Mouse (Mus musculus) forebrain, postnatal 0 days (tissue): ENCODE measurements around the gene Aqp6. TPM values are rescaled to one million over a fixed set of nuclear protein-coding genes. Genes with fewer than 3 reads are reported as not detected.

Experiments used
- ATAC-seq: fragments of 200-750 bp; cut with Nextera tagmentation; 2 replicates; pipeline ENCODE4 v1.8.0; 2017; ENCODE audit warnings: mild to moderate bottlenecking, moderate library complexity
- DNase-seq: peaks from one replicate; pipeline ENCODE4 v3.0.0-alpha.2; 2015
- H3K27ac ChIP-seq: fragments of 300-500 bp; sonication (generic); 2 replicates; pipeline ENCODE4 v1.5.1; 2014; ENCODE audit warnings: low read depth, mild to moderate bottlenecking, antibody characterized with exemption, low read length, moderate library complexity, mixed read lengths
- H3K27me3 ChIP-seq: fragments of 300-500 bp; sonication (generic); 2 replicates; pipeline ENCODE4 v1.6.1; 2014; ENCODE audit warnings: mild to moderate bottlenecking, low read length, mixed read lengths; ENCODE audit not compliant: insufficient read depth
- H3K36me3 ChIP-seq: fragments of 300-500 bp; sonication (generic); 2 replicates; pipeline ENCODE4 v1.6.1; 2014; ENCODE audit warnings: mild to moderate bottlenecking, moderate library complexity; ENCODE audit not compliant: insufficient read depth
- H3K4me1 ChIP-seq: fragments of 300-500 bp; sonication (generic); 2 replicates; pipeline ENCODE4 v1.6.1; 2014; ENCODE audit warnings: antibody characterized with exemption; ENCODE audit not compliant: insufficient read depth
- H3K4me2 ChIP-seq: fragments of 300-500 bp; sonication (generic); 2 replicates; pipeline ENCODE4 v1.6.1; 2014; ENCODE audit warnings: low read depth, mild to moderate bottlenecking, moderate library complexity
- H3K4me3 ChIP-seq: fragments of 300-500 bp; sonication (generic); 2 replicates; pipeline ENCODE4 v1.5.1; 2014; ENCODE audit warnings: low read depth, low read length, mixed read lengths
- H3K9ac ChIP-seq: fragments of 300-500 bp; sonication (generic); 2 replicates; pipeline ENCODE4 v1.6.1; 2014; ENCODE audit warnings: mild to moderate bottlenecking
- H3K9me3 ChIP-seq: fragments of 300-500 bp; sonication (generic); 2 replicates; pipeline ENCODE4 v1.6.1; 2016; ENCODE audit warnings: low read length
- CTCF ChIP-seq: sonication (generic); IDR thresholded peaks from 2 replicates; pipeline ENCODE4 v1.5.1; 2016; ENCODE audit warnings: antibody characterized with exemption, control low read depth, low read depth
- WGBS: fragments of 180-500 bp; shearing (Covaris S2); extraction: QIAGEN DNeasy Blood & Tissue Kit; methylation state at CpG from one replicate; pipeline ENCODE4 v1.1.7; 2014; 5-methylcytosine and 5-hydroxymethylcytosine counted together
- polyA plus RNA-seq: library from polyadenylated mRNA; unstranded; fragments of >200 nt; fragmentation: Nextera tagmentation; extraction: Ambion mirVana; gene quantifications from 2 replicates; pipeline ENCODE4 v1.2.1, GENCODE M21; 2015
- total RNA-seq: library from RNA; depleted of rRNA; stranded (reverse); fragments of >200 nt; gene quantifications from 2 replicates; pipeline ENCODE4 v1.2.3, GENCODE M21; 2014

Gene Aqp6
- total and polyA plus RNA-seq, 2 experiments from 2014 or later, result not detected

- peak; percentile 27 for ATAC-seq
- Histone ChIP-seq H3K27me3 (no peaks in the 10 kb centered on the region), H3K4me3 (no peak overlapping the region), H3K4me1 (peaks cover 5% of the 10 kb centered on the region; the same call in 1 of the 2 replicates), H3K4me2 (no peak overlapping the region), H3K36me3 (peaks cover 8% of the 10 kb centered on the region; the same call in 1 of the 2 replicates), H3K9me3 (no peaks in the 10 kb centered on the region), H3K27ac (0 out of 2 replicates have a peak overlapping the region, but pooled peaks have one; percentile 40), H3K9ac (no peak overlapping the region)
- no peak for TF ChIP-seq CTCF
- 49% methylated on average over 4 of the region's 4 CpGs for WGBS
- peak; percentile 51 for DNase-seq
These were observed 18.6 kb downstream of the Aqp6 start for GRCm38 (mm10) chr15:99619821-99620220.

DNA sequence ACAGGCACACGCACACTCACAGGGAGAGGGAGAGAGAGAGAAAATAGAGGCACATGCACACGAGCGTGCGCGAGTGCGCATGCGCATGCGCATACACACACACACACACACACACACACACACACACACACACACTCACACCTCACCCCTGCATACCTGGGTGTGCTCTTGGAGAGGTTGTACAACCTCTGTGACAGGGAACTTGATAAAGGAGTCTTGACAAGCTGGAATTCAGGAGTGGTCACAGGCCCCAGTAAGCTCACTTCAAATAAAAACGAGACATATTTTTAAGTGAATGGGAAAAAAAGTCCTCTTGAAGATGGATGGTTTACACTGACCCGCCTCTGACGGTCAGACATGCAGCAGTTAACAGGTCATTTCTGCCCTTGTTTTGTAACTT is 20.9 kb downstream of the Aqp6 start:
- 96% methylated on average over 11 of the region's 11 CpGs for WGBS

DNA sequence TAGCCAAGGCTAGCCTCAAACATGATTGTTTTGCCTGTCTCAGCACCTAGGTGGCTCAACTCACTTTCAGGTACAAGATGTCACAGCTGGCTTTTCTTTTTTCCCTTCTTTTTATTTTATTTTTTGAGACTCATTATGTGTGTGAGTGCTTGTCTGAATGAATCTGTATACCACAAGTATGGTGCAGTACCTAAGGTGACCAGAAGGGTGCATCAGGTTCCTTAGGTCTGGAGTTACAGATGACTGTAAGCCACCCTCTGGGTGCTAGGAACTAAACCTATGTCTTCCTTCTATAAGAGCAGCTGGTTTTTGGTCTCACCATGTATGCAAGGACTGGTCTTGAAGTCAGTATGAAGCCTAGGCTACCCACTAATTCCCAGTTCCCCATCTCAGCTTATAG is 30.4 kb downstream of the Aqp6 start:
- H3K36me3 ChIP-seq, result peaks cover 28% of the 10 kb centered on the region
- H3K4me2 ChIP-seq, result no peak overlapping the region
- TF ChIP-seq CTCF, result peak; percentile 39; the same call in 1 of the 2 replicates
- H3K4me1 ChIP-seq, result no peaks in the 10 kb centered on the region
- no peak for DNase-seq
- no peaks in the 10 kb centered on the region for H3K27me3 ChIP-seq
- H3K9ac ChIP-seq, result no peak overlapping the region
- no peaks in the 10 kb centered on the region for H3K9me3 ChIP-seq
- H3K27ac ChIP-seq, result no peak overlapping the region
- ATAC-seq, result no peak
- H3K4me3 ChIP-seq, result no peak overlapping the region

More for the DNA sequence above, 20.9 kb downstream of the Aqp6 start:
- H3K9me3 ChIP-seq, result no peaks in the 10 kb centered on the region
- H3K27ac ChIP-seq, result no peak overlapping the region
- peaks cover 18% of the 10 kb centered on the region for H3K36me3 ChIP-seq
- H3K4me2 ChIP-seq, result no peak overlapping the region
- no peak overlapping the region for H3K9ac ChIP-seq
- no peak for ATAC-seq
- no peak for TF ChIP-seq CTCF
- DNase-seq, result no peak
- no peaks in the 10 kb centered on the region for H3K4me1 ChIP-seq
- H3K27me3 ChIP-seq, result no peaks in the 10 kb centered on the region
- H3K4me3 ChIP-seq, result no peak overlapping the region

DNA sequence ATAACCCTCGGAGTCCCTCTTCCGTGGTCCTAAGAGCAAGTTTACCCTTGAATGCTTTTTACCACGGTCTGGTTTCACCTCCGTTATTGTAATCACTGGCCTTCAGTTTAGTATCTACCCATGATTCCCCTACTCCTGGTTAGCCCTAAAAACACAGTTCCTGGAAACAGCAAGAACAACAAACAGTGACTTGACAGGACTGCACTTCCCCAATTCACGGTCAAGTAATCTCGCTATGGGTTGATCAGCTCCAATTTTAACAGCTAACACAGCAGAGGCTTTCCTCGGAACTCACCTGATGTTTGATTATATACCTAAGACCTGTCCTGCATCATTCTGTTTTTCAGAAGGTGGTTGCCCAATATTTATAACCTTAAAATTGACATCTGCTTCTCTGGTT is 33.5 kb downstream of the Aqp6 start:
- Histone ChIP-seq H3K4me3 (no peak overlapping the region), H3K4me1 (0 out of 2 replicates have a peak, but pooled peaks cover 5% of the 10 kb centered on the region), H3K4me2 (no peak overlapping the region), H3K27ac (no peak overlapping the region), H3K36me3 (peaks cover 24% of the 10 kb centered on the region), H3K9me3 (no peaks in the 10 kb centered on the region), H3K9ac (no peak overlapping the region), H3K27me3 (no peaks in the 10 kb centered on the region)
- WGBS, result 92% methylated on average over 7 of the region's 7 CpGs
- no peak for TF ChIP-seq CTCF
- DNase-seq (no peak), ATAC-seq (no peak)

GRCm38 (mm10) chr15:99637405-99638123 is 36.4 kb downstream of the Aqp6 start:
- Histone ChIP-seq H3K36me3 (peaks cover 7% of the 10 kb centered on the region; the same call in 1 of the 2 replicates), H3K27ac (peak overlapping the region; percentile 71), H3K9ac (peak overlapping the region; percentile 25; the same call in 1 of the 2 replicates), H3K4me1 (0 out of 2 replicates have a peak, but pooled peaks cover 5% of the 10 kb centered on the region), H3K27me3 (no peaks in the 10 kb centered on the region), H3K9me3 (no peaks in the 10 kb centered on the region), H3K4me2 (no peak overlapping the region), H3K4me3 (no peak overlapping the region)
- DNase-seq (no peak), ATAC-seq (peak; percentile 51; the same call in 1 of the 2 replicates)
- 51% methylated on average over 12 of the region's 12 CpGs for WGBS
- no peak for TF ChIP-seq CTCF

DNA sequence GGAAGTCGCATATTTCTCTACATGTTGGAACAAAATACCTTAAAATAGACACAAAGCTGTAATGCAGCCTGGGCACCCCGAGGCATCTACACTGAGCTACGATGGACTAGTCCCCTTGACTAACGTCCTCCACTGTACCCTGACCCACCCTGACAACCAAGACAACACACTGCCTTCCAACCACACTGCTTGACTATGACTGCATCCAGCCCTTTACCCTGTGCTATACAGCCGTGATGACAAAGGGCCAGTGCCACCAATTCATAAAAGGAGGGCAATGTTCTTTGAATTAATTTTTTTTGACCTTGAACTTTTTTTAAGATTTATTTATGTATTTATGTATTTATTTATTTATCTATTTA is 36.9 kb downstream of the Aqp6 start:
- no peak overlapping the region for H3K4me2 ChIP-seq
- WGBS, result 79% methylated on average over 5 of the region's 5 CpGs
- H3K27me3 ChIP-seq, result no peaks in the 10 kb centered on the region
- no peak for DNase-seq
- peaks cover 7% of the 10 kb centered on the region; the same call in 1 of the 2 replicates for H3K36me3 ChIP-seq
- no peak overlapping the region for H3K9ac ChIP-seq
- 0 out of 2 replicates have a peak, but pooled peaks cover 5% of the 10 kb centered on the region for H3K4me1 ChIP-seq
- no peak overlapping the region for H3K4me3 ChIP-seq
- no peaks in the 10 kb centered on the region for H3K9me3 ChIP-seq
- no peak for TF ChIP-seq CTCF
- peak overlapping the region; percentile 71 for H3K27ac ChIP-seq
- ATAC-seq, result no peak

- H3K4me3 ChIP-seq, result no peak overlapping the region
These were observed 41.4 kb downstream of the Aqp6 start for GRCm38 (mm10) chr15:99642622-99643021.

More at GRCm38 (mm10) chr15:99642622-99643021, 41.4 kb downstream of the Aqp6 start:
- Histone ChIP-seq H3K27me3 (no peaks in the 10 kb centered on the region), H3K4me2 (no peak overlapping the region), H3K36me3 (no peaks in the 10 kb centered on the region), H3K9me3 (no peaks in the 10 kb centered on the region), H3K9ac (no peak overlapping the region), H3K4me1 (peaks cover 8% of the 10 kb centered on the region), H3K27ac (no peak overlapping the region)
- TF ChIP-seq CTCF, result no peak
- no peak for DNase-seq
- ATAC-seq, result no peak
- 75% methylated on average over 6 of the region's 6 CpGs for WGBS
